14 mouse cellular contexts compared by ENCODE assay signal in genomic region chr11:115476630-115477029, GRCm38 (mm10). TPM values are rescaled to one million over a fixed set of nuclear protein-coding genes. Genes with fewer than 3 reads are reported as not detected.
DNase-seq lines count a peak whose midpoint lies in the region; ATAC-seq and TF ChIP-seq lines count a peak whose summit lies in the region.
"Not testable (repeated sequence)": the region's sequence is repeated elsewhere in the genome, so short reads cannot be mapped to it uniquely, and the experiment has no call there.
"Had no signal": no experiment of that assay in that cellular context is flagged by ENCODE, and none has a peak within 500 bp of the region (broad histone marks: within the 10 kb centered on the region; RNA-seq: fewer than 3 reads in every experiment).

No protein-coding gene starts in this region.

- H3K4me1 ChIP-seq in embryonic facial prominence, embryonic 10.5 days, result peaks cover 55% of the 10 kb centered on the region
- H3K4me1 ChIP-seq in forebrain, embryonic 16.5 days (replicated peaks; ENCODE audit: control insufficient read depth, insufficient read depth, low read length), result peaks cover 28% of the 10 kb centered on the region
- H3K4me1 ChIP-seq in hindbrain, embryonic 11.5 days (replicated peaks; ENCODE audit: control insufficient read depth, insufficient read depth, low read length); lung, postnatal 0 days (ENCODE audit: insufficient read depth, low read depth, low read length): not testable (repeated sequence)
- peaks cover 26% of the 10 kb centered on the region for H3K4me1 ChIP-seq in kidney, embryonic 14.5 days (ENCODE audit: control insufficient read depth, insufficient read depth, low read length)
- peaks cover 16% of the 10 kb centered on the region for H3K4me1 ChIP-seq in liver, adult 2 months (ENCODE audit: control insufficient read depth, insufficient read depth, low read length)
- peaks cover 18% of the 10 kb centered on the region for H3K4me1 ChIP-seq in neural tube, embryonic 11.5 days (ENCODE audit: control insufficient read depth, insufficient read depth, low read length)
- peaks cover 47% of the 10 kb centered on the region for H3K4me1 ChIP-seq in thymus, adult 2 months (replicated peaks; ENCODE audit: control insufficient read depth, insufficient read depth, low read length)

- H3K4me3 ChIP-seq in embryonic facial prominence, embryonic 10.5 days, result peak overlapping the region; percentile 95
- H3K4me3 ChIP-seq in forebrain, embryonic 16.5 days (replicated peaks; ENCODE audit: low read length); hindbrain, embryonic 11.5 days (ENCODE audit: low read depth, low read length); lung, postnatal 0 days (ENCODE audit: low read depth, low read length): not testable (repeated sequence)
- H3K4me3 ChIP-seq in kidney, embryonic 14.5 days (ENCODE audit: low read length), result peak overlapping the region; percentile 94; the same call in 1 of the 2 replicates
- H3K4me3 ChIP-seq in liver, adult 2 months (ENCODE audit: insufficient read depth, low read depth, low read length), result peak overlapping the region; percentile 15; the same call in 1 of the 2 replicates
- peak overlapping the region; percentile 86; the same call in 1 of the 2 replicates for H3K4me3 ChIP-seq in neural tube, embryonic 11.5 days (ENCODE audit: low read depth, low read length)
- peak overlapping the region; percentile 86 for H3K4me3 ChIP-seq in thymus, adult 2 months (ENCODE audit: control insufficient read depth, insufficient read depth, low read length)

- TF ChIP-seq POLR2A in liver, adult 2 months (IDR thresholded peaks at IDR 0.05; ENCODE audit: extremely low read depth, insufficient read depth, low read length); thymus, adult 2 months (IDR thresholded peaks at IDR 0.05; ENCODE audit: control insufficient read depth, extremely low read depth, insufficient read depth, low read length, poor library complexity): not testable (repeated sequence)

- not testable (repeated sequence) for ATAC-seq in forebrain, embryonic 16.5 days; hindbrain, embryonic 11.5 days (ENCODE audit: low FRiP score); kidney, embryonic 14.5 days (ENCODE audit: low FRiP score, low TSS enrichment); lung, postnatal 0 days; neural tube, embryonic 11.5 days (ENCODE audit: insufficient read depth, low FRiP score, low TSS enrichment)

- H3K27ac ChIP-seq in embryonic facial prominence, embryonic 10.5 days (replicated peaks); forebrain, embryonic 16.5 days (ENCODE audit: low read length); hindbrain, embryonic 11.5 days (ENCODE audit: low read depth, low read length); kidney, embryonic 14.5 days (ENCODE audit: low read depth, low read length); liver, adult 2 months (replicated peaks; ENCODE audit: insufficient read depth, low read depth, low read length); lung, postnatal 0 days (ENCODE audit: low read length); neural tube, embryonic 11.5 days (ENCODE audit: low read depth, low read length): not testable (repeated sequence)
- peak overlapping the region; percentile 59 for H3K27ac ChIP-seq in thymus, adult 2 months (ENCODE audit: control insufficient read depth, insufficient read depth, low read length)

- WGBS in embryonic facial prominence, embryonic 10.5 days, result 85% methylated on average over 4 of the region's 4 CpGs
- 80% methylated on average over 4 of the region's 4 CpGs for WGBS in forebrain, embryonic 16.5 days
- 85% methylated on average over 4 of the region's 4 CpGs for WGBS in hindbrain, embryonic 11.5 days
- WGBS in kidney, embryonic 14.5 days, result 87% methylated on average over 4 of the region's 4 CpGs
- 28% methylated on average over 4 of the region's 4 CpGs for WGBS in liver, adult 2 months
- 76% methylated on average over 4 of the region's 4 CpGs for WGBS in lung, postnatal 0 days
- WGBS in neural tube, embryonic 11.5 days, result 85% methylated on average over 4 of the region's 4 CpGs
- WGBS in thymus, adult 2 months, result 65% methylated on average over 4 of the region's 4 CpGs

- not testable (repeated sequence) for H3K36me3 ChIP-seq in embryonic facial prominence, embryonic 10.5 days (replicated peaks); forebrain, embryonic 16.5 days (ENCODE audit: control insufficient read depth, insufficient read depth); hindbrain, embryonic 11.5 days (ENCODE audit: control insufficient read depth, insufficient read depth, low read length); kidney, embryonic 14.5 days (ENCODE audit: control insufficient read depth, insufficient read depth, low read length); liver, adult 2 months (ENCODE audit: control insufficient read depth, insufficient read depth, low read length); lung, postnatal 0 days (ENCODE audit: insufficient read depth, low read length); neural tube, embryonic 11.5 days (ENCODE audit: control insufficient read depth, insufficient read depth, low read length)
- peaks cover 19% of the 10 kb centered on the region; the same call in 1 of the 2 replicates for H3K36me3 ChIP-seq in thymus, adult 2 months (ENCODE audit: control insufficient read depth, insufficient read depth, low read length)

- not testable (repeated sequence) for H3K9ac ChIP-seq in forebrain, embryonic 16.5 days (replicated peaks; ENCODE audit: low read depth, low read length); hindbrain, embryonic 11.5 days (ENCODE audit: low read depth, low read length); kidney, embryonic 14.5 days (ENCODE audit: low read depth, low read length); liver, adult 2 months (ENCODE audit: low read depth, low read length); lung, postnatal 0 days (replicated peaks; ENCODE audit: low read depth); neural tube, embryonic 11.5 days (ENCODE audit: low read length)

- H3K79me2 ChIP-seq in liver, adult 2 months (ENCODE audit: control insufficient read depth, insufficient read depth, low read length), result peaks cover 11% of the 10 kb centered on the region; the same call in 1 of the 2 replicates

- H3K27me3 ChIP-seq in embryonic facial prominence, embryonic 10.5 days (replicated peaks; ENCODE audit: low read depth, poor library complexity, severe bottlenecking); forebrain, embryonic 16.5 days (replicated peaks; ENCODE audit: control insufficient read depth, insufficient read depth, low read length); hindbrain, embryonic 11.5 days (ENCODE audit: control insufficient read depth, insufficient read depth, low read length); kidney, embryonic 14.5 days (ENCODE audit: control insufficient read depth, insufficient read depth, low read length); liver, adult 2 months (ENCODE audit: control insufficient read depth, insufficient read depth, low read length); lung, postnatal 0 days (replicated peaks; ENCODE audit: insufficient read depth, low read length); neural tube, embryonic 11.5 days (ENCODE audit: control insufficient read depth, insufficient read depth, low read length); thymus, adult 2 months (ENCODE audit: control insufficient read depth, insufficient read depth, low read length): not testable (repeated sequence)

- not testable (repeated sequence) for TF ChIP-seq EP300 in lung, postnatal 0 days (IDR thresholded peaks at IDR 0.05)

- H3K9me3 ChIP-seq in embryonic facial prominence, embryonic 10.5 days; forebrain, embryonic 16.5 days (ENCODE audit: control insufficient read depth, low read length); hindbrain, embryonic 11.5 days (ENCODE audit: control insufficient read depth, low read length); kidney, embryonic 14.5 days (ENCODE audit: control insufficient read depth, low read length); lung, postnatal 0 days (ENCODE audit: low read length); neural tube, embryonic 11.5 days (ENCODE audit: control insufficient read depth, low read length): not testable (repeated sequence)

- DNase-seq in embryonic facial prominence, embryonic 10.5 days (ENCODE audit: low spot score); hindbrain, embryonic 11.5 days (ENCODE audit: low spot score); liver, adult 2 months (ENCODE audit: extremely low read depth, low read depth, low spot score); lung, postnatal 0 days (ENCODE audit: low spot score); neural tube, embryonic 11.5 days (ENCODE audit: low spot score); thymus, adult 2 months: not testable (repeated sequence)

- not testable (repeated sequence) for TF ChIP-seq CTCF in liver, adult 2 months (IDR thresholded peaks at IDR 0.05; ENCODE audit: low read depth, low read length); lung, postnatal 0 days (IDR thresholded peaks at IDR 0.05); thymus, adult 2 months (IDR thresholded peaks at IDR 0.05; ENCODE audit: borderline replicate concordance, control insufficient read depth, extremely low read depth, insufficient read depth, low read length, poor library complexity)

- peak overlapping the region; percentile 93 for H3K4me2 ChIP-seq in forebrain, embryonic 16.5 days (ENCODE audit: low read length)
- peak overlapping the region; percentile 95; the same call in 1 of the 2 replicates for H3K4me2 ChIP-seq in hindbrain, embryonic 11.5 days (replicated peaks; ENCODE audit: low read depth, low read length)
- peak overlapping the region; percentile 89; the same call in 1 of the 2 replicates for H3K4me2 ChIP-seq in kidney, embryonic 14.5 days (replicated peaks; ENCODE audit: low read depth, low read length)
- H3K4me2 ChIP-seq in lung, postnatal 0 days (replicated peaks; ENCODE audit: low read depth, low read length), result peak overlapping the region; percentile 93; the same call in 1 of the 2 replicates
- H3K4me2 ChIP-seq in neural tube, embryonic 11.5 days (ENCODE audit: low read depth), result not testable (repeated sequence)

RNA-seq across cellular contexts. Expression of gene Armc7, which starts 1.2 kb away (rescaled TPM):
- 9.0 and 9.9 TPM in 2 replicates for polyA plus RNA-seq in embryonic facial prominence, embryonic 10.5 days (2016; fragmentation: Nextera tagmentation; extraction: Ambion mirVana)
- polyA plus RNA-seq in forebrain, embryonic 16.5 days (2015; fragmentation: Nextera tagmentation; extraction: Ambion mirVana), result 16.2 and 17.3 TPM in 2 replicates
- polyA plus RNA-seq in hindbrain, embryonic 11.5 days (2014; fragmentation: Nextera tagmentation; extraction: Ambion mirVana), result 7.5 and 9.0 TPM in 2 replicates
- 5.7 and 7.9 TPM in 2 replicates for polyA plus RNA-seq in kidney, embryonic 14.5 days (2014; fragmentation: Nextera tagmentation; extraction: Ambion mirVana)
- 1.6 and 1.7 TPM in 2 replicates for total RNA-seq in liver, adult 2 months (2014; rRNA removed)
- polyA plus RNA-seq in liver, adult 2 months (2012; rRNA removed), result 3.2 and 4.0 TPM in 2 replicates
- 6.4 and 9.0 TPM in 2 replicates for polyA plus RNA-seq in lung, postnatal 0 days (2015; fragmentation: Nextera tagmentation; extraction: Ambion mirVana)
- 7.8 and 8.3 TPM in 2 replicates for polyA plus RNA-seq in neural tube, embryonic 11.5 days (2014; fragmentation: Nextera tagmentation; extraction: Ambion mirVana)
- polyA plus RNA-seq in thymus, adult 2 months (2012; rRNA removed), result 86.1 and 91.3 TPM in 2 replicates

RNA-seq across cellular contexts. Expression of gene Slc16a5, which starts 14.4 kb away (rescaled TPM):
- polyA plus RNA-seq in embryonic facial prominence, embryonic 10.5 days (2016; fragmentation: Nextera tagmentation; extraction: Ambion mirVana), result 0.28 and 0.34 TPM in 2 replicates
- not detected in 2 replicates for polyA plus RNA-seq in forebrain, embryonic 16.5 days (2015; fragmentation: Nextera tagmentation; extraction: Ambion mirVana)
- polyA plus RNA-seq in hindbrain, embryonic 11.5 days (2014; fragmentation: Nextera tagmentation; extraction: Ambion mirVana), result 0.11 TPM in 1 of 2 replicates, not detected in the other
- polyA plus RNA-seq in kidney, embryonic 14.5 days (2014; fragmentation: Nextera tagmentation; extraction: Ambion mirVana), result 9.0 and 10.7 TPM in 2 replicates
- total RNA-seq in liver, adult 2 months (2014; rRNA removed), result 23.0 and 36.3 TPM in 2 replicates
- polyA plus RNA-seq in liver, adult 2 months (2012; rRNA removed), result 49.1 and 101 TPM in 2 replicates
- 0.07 and 0.13 TPM in 2 replicates for polyA plus RNA-seq in lung, postnatal 0 days (2015; fragmentation: Nextera tagmentation; extraction: Ambion mirVana)
- polyA plus RNA-seq in neural tube, embryonic 11.5 days (2014; fragmentation: Nextera tagmentation; extraction: Ambion mirVana), result 0.11 and 0.22 TPM in 2 replicates
- polyA plus RNA-seq in thymus, adult 2 months (2012; rRNA removed), result 446 and 456 TPM in 2 replicates
- total RNA-seq: adrenal gland, adult 18-20 months; heart, postnatal 25 days; left cerebral cortex, postnatal 25 days had no signal
- polyA plus RNA-seq: frontal cortex, adult 2 months had no signal

RNA-seq across cellular contexts. Expression of gene Nt5c, which starts 15.0 kb away (rescaled TPM):
- polyA plus RNA-seq in embryonic facial prominence, embryonic 10.5 days (2016; fragmentation: Nextera tagmentation; extraction: Ambion mirVana), result 90.9 and 92.2 TPM in 2 replicates
- 82.6 and 91.0 TPM in 2 replicates for polyA plus RNA-seq in forebrain, embryonic 16.5 days (2015; fragmentation: Nextera tagmentation; extraction: Ambion mirVana)
- polyA plus RNA-seq in hindbrain, embryonic 11.5 days (2014; fragmentation: Nextera tagmentation; extraction: Ambion mirVana), result 75.8 and 84.6 TPM in 2 replicates
- 75.6 and 76.3 TPM in 2 replicates for polyA plus RNA-seq in kidney, embryonic 14.5 days (2014; fragmentation: Nextera tagmentation; extraction: Ambion mirVana)
- 39.2 and 39.5 TPM in 2 replicates for total RNA-seq in liver, adult 2 months (2014; rRNA removed)
- polyA plus RNA-seq in liver, adult 2 months (2012; rRNA removed), result 29.6 and 32.6 TPM in 2 replicates
- 102 and 109 TPM in 2 replicates for polyA plus RNA-seq in lung, postnatal 0 days (2015; fragmentation: Nextera tagmentation; extraction: Ambion mirVana)
- polyA plus RNA-seq in neural tube, embryonic 11.5 days (2014; fragmentation: Nextera tagmentation; extraction: Ambion mirVana), result 76.0 and 77.0 TPM in 2 replicates
- 122 and 145 TPM in 2 replicates for polyA plus RNA-seq in thymus, adult 2 months (2012; rRNA removed)

RNA-seq across cellular contexts. Expression of gene Trim80, which starts 36.3 kb away (rescaled TPM):
- 0.15 TPM in 1 of 2 replicates, not detected in the other for polyA plus RNA-seq in embryonic facial prominence, embryonic 10.5 days (2016; fragmentation: Nextera tagmentation; extraction: Ambion mirVana)
- polyA plus RNA-seq in forebrain, embryonic 16.5 days (2015; fragmentation: Nextera tagmentation; extraction: Ambion mirVana), result not detected in 2 replicates
- not detected in 2 replicates for polyA plus RNA-seq in hindbrain, embryonic 11.5 days (2014; fragmentation: Nextera tagmentation; extraction: Ambion mirVana)
- 0.14 and 0.33 TPM in 2 replicates for polyA plus RNA-seq in kidney, embryonic 14.5 days (2014; fragmentation: Nextera tagmentation; extraction: Ambion mirVana)
- 0.74 and 0.94 TPM in 2 replicates for total RNA-seq in liver, adult 2 months (2014; rRNA removed)
- polyA plus RNA-seq in liver, adult 2 months (2012; rRNA removed), result 2.0 and 4.0 TPM in 2 replicates
- not detected in 2 replicates for polyA plus RNA-seq in lung, postnatal 0 days (2015; fragmentation: Nextera tagmentation; extraction: Ambion mirVana)
- 0.12 TPM in 1 of 2 replicates, not detected in the other for polyA plus RNA-seq in neural tube, embryonic 11.5 days (2014; fragmentation: Nextera tagmentation; extraction: Ambion mirVana)
- polyA plus RNA-seq in thymus, adult 2 months (2012; rRNA removed), result 0.79 and 0.80 TPM in 2 replicates
- total RNA-seq: gastrocnemius, postnatal 36 days; heart, postnatal 25 days; left cerebral cortex, postnatal 25 days had no signal
- polyA plus RNA-seq: CD4-positive, CD25-positive, alpha-beta regulatory T cell, adult 4 months had no signal

RNA-seq across cellular contexts. Expression of gene Jpt1, which starts 37.6 kb away (rescaled TPM):
- 592 and 614 TPM in 2 replicates for polyA plus RNA-seq in embryonic facial prominence, embryonic 10.5 days (2016; fragmentation: Nextera tagmentation; extraction: Ambion mirVana)
- 1,959 and 1,981 TPM in 2 replicates for polyA plus RNA-seq in forebrain, embryonic 16.5 days (2015; fragmentation: Nextera tagmentation; extraction: Ambion mirVana)
- 990 and 1,006 TPM in 2 replicates for polyA plus RNA-seq in hindbrain, embryonic 11.5 days (2014; fragmentation: Nextera tagmentation; extraction: Ambion mirVana)
- polyA plus RNA-seq in kidney, embryonic 14.5 days (2014; fragmentation: Nextera tagmentation; extraction: Ambion mirVana), result 487 and 524 TPM in 2 replicates
- 14.1 and 17.2 TPM in 2 replicates for total RNA-seq in liver, adult 2 months (2014; rRNA removed)
- polyA plus RNA-seq in liver, adult 2 months (2012; rRNA removed), result 25.1 and 28.4 TPM in 2 replicates
- 195 and 201 TPM in 2 replicates for polyA plus RNA-seq in lung, postnatal 0 days (2015; fragmentation: Nextera tagmentation; extraction: Ambion mirVana)
- 870 and 877 TPM in 2 replicates for polyA plus RNA-seq in neural tube, embryonic 11.5 days (2014; fragmentation: Nextera tagmentation; extraction: Ambion mirVana)
- 654 and 686 TPM in 2 replicates for polyA plus RNA-seq in thymus, adult 2 months (2012; rRNA removed)
